Mouse (Mus musculus): ENCODE measurements around the gene 3110082I17Rik.

The 3110082I17Rik gene

DNA sequence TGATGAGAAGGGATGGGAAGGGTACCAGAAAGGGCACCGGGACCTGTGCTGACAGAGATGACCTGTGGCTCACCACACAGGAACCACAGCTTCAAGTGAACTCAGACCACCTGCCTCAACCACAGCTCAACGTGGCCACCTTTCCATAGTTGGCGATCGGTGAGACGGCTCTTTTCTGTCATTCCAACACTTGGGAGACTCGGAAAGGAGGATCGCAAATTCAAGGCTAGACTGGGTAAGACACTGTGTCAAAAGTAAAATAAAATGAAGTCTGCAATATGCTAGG is 82.1 kb downstream of the 3110082I17Rik start:
- no peak for DNase-seq (ENCODE audit: low spot score)

GRCm38 (mm10) chr5:139377468-139378270 is 82.7 kb downstream of the 3110082I17Rik start, which contains the start of gene Gpr146:
Gpr146 (plus strand) TSS chr5:139377697.
- peak; percentile 85 for DNase-seq (ENCODE audit: low spot score)

- no peak for DNase-seq (ENCODE audit: low spot score)
Observed at GRCm38 (mm10) chr5:139374841-139375240, 85.5 kb downstream of the 3110082I17Rik start.

- DNase-seq (ENCODE audit: low spot score): no peak
Observed at GRCm38 (mm10) chr5:139373889-139374444, 86.4 kb downstream of the 3110082I17Rik start.

DNA sequence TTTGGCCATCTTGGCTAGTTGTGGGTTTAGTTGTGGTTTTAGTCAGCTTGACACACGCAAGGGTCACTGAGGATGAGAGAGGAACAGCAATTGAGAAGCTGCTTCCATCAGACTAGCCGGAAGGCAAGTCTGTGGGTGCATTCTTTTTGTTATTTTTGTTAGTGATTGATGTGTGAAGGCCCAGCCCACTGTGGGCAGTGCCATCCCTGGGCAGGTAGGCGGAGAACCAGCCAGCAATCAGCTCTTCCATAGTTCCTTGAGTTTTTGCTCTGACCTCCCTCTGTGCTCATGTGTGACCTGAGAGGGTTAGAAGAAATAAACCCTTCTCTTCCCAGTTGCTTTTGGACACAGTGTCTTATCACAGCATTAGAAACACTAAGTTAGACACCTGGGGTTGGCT is 87.2 kb downstream of the 3110082I17Rik start:
- no peak for DNase-seq (ENCODE audit: low spot score)

DNA sequence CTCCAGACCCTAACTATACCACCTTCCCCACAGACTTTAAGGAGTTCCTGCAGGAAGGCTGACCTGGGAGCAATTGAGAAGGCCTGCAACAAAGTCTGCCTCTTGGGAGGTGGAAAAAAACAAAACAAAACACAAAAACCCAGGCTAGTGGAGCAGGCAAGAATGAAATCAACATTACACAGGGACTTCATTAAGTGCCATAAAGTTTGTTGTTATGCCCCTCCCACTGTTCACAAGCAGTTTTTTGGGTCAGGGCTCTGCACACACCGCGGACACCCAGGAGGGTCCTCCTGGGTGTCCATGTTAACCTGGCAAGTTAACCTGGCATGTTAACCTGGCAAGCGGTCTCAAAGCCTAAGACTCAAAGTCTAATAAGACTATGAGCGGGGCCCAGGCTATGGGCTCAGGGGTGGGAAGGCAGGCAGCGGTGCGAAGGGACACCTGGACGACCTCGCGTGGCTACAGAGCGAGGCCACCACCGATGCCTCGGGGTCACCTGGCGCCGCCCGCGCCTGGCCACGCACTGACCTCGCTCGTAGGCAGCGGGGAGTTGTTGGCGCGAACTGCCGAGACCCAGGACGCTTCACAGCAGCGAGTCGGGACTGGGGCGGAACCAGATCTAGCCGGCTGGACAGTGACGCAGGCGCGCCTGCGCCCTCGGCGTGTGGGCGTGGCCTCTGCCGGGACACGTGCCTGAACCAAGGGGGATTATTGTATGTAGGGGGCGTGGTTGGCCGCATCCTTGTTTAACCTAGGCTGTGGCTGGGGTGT is 88.5 kb downstream of the 3110082I17Rik start:
- peak; percentile 94 for DNase-seq (ENCODE audit: low spot score)

- DNase-seq (ENCODE audit: low spot score): no peak
Observed at GRCm38 (mm10) chr5:139371118-139371517, 89.2 kb downstream of the 3110082I17Rik start.

DNA sequence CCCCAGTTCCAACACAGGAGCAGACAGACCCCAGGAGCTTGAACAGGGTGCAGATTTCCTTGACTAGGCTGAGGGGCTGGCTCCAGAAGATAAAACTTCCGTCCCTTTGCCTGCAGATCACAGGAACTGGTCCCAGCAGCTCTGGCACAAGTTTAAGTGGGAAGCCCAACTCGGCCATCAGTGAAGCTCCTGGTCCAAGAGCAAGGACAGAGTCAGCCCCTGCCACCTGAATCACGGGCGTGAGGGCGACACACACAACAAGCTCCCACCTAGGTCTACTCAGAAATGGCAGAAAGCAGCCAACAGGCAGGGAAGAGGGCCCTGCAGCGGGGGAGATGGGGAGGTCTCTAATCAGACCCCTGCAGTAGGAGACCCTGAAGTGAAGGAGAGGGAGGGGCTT is 90.0 kb downstream of the 3110082I17Rik start:
- DNase-seq (ENCODE audit: low spot score): no peak

GRCm38 (mm10) chr5:139368638-139369320 is 91.5 kb downstream of the 3110082I17Rik start:
- DNase-seq (ENCODE audit: low spot score): no peak

DNA sequence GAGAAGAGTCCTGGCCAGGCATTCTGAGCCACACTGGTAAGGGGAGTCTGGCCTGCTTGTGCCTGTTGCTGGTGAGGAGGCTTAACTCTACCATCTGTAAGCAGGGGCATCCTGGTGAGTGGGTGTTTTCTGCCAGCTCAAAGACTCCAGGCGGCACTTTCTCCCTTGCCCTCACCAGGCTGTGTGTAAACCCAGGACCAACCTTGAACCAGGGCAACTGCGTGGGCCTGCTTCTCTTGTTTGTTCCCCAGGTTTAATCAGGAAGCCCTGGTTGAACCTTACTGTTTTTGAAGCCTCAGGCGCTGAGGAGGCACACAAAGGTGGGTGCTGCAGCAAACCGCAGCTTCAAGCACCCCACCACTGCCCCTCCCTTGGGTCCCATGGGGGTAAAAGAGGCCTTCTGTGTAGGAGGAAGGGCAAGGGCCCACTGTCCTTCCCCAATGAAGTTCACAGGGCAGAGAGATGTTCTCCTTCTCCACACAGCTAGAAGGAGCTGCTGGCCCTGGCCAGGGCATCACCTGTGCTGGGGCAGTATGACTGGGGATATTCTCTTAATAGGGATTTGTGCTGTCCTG is 92.4 kb downstream of the 3110082I17Rik start:
- peak; percentile 49 for DNase-seq (ENCODE audit: low spot score)

- no peak for DNase-seq (ENCODE audit: low spot score)
Observed at GRCm38 (mm10) chr5:139366484-139366883, 93.8 kb downstream of the 3110082I17Rik start.

GRCm38 (mm10) chr5:139365827-139366226 is 94.5 kb downstream of the 3110082I17Rik start:
- peak; percentile 56 for DNase-seq (ENCODE audit: low spot score)

- peak; percentile 61 for DNase-seq (ENCODE audit: low spot score)
Observed at GRCm38 (mm10) chr5:139364911-139365571, 95.3 kb downstream of the 3110082I17Rik start.

GRCm38 (mm10) chr5:139364260-139364910 is 95.9 kb downstream of the 3110082I17Rik start:
- DNase-seq (ENCODE audit: low spot score): peak; percentile 92

DNA sequence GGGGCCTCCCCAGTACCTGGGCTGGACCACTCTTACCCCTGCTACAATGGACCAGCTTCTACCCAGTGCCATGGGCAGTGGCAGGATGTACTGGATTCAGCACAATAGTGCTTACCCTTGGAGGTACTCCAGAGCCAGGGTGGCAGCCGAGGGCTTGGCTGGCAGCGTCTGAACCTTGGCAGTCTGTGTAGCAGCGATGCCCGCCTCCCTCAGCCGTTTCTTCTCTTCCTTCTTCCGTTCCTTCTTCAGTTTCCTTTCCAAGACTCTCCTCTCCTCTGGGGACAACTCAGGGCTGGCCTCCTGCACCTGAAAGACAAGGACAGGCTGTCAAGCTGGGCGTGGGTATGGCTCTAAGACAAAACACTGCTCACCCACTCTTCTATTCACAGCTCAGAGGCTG is 96.5 kb downstream of the 3110082I17Rik start:
- no peak for DNase-seq (ENCODE audit: low spot score)

- no peak for DNase-seq (ENCODE audit: low spot score)
Observed at GRCm38 (mm10) chr5:139359244-139359643, 101.1 kb downstream of the 3110082I17Rik start.

DNA sequence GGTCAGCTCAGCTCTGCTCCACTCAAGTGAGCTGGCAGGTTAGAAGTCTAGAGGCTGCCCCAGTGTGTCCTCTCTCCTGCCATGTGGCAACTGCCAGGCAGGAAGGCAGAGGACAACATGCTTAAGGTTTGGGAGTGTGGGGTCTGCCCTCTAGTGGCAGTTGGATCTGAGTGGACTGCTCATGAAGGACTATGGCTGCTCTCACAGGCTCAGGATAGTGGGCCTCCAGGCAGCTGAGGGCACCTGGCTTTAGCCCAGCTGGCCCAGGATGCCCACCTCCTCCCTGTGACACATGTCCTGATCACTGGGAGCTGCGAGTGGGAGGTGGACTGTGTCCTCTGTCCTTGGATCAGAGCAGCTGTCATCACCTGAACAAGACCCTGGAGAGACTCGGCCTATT is 101.7 kb downstream of the 3110082I17Rik start:
- DNase-seq (ENCODE audit: low spot score): no peak

- peak; percentile 84 for DNase-seq (ENCODE audit: low spot score)
Observed at GRCm38 (mm10) chr5:139355235-139355772, 105.0 kb downstream of the 3110082I17Rik start.

- DNase-seq (ENCODE audit: low spot score): no peak
Observed at GRCm38 (mm10) chr5:139353946-139354345, 106.4 kb downstream of the 3110082I17Rik start.

DNA sequence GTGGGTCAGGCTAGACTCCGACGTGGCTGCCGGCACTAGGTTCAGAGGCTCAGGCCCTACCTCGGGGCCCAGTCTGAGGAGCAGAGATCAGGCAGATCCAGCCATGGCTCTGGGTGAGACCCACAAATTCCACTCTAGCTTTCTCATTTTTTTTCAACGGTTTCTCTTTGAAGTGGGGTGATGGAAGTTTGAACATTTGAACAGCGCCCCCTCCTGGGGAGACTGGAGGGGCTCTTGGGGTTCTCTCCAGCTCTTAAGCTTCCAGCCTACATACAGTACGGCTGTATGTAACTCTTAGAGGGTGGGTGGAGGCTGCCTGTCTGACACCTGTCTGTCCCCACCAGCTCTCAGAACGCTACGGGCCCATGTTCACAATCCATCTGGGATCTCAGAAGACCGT is 106.8 kb downstream of the 3110082I17Rik start:
- DNase-seq (ENCODE audit: low spot score): no peak

DNA sequence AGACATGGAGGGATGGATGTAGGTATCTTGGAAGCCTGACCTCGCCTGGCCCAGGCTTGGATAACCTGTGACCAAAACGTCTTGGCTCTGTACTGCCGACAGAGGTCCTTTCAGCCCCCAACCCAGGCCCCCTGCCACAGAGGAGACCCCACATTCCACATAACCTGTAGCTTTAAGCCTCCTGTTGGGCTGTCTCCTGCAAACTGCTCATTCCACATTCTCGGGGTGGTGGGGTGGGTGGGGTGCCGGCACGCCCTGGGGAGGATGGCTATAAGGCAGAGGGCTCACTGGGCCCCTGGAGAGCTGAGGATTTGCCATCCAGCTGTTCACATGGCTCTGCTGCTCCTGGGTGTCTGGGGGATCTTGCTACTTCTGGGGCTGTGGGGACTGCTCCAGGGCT is 108.0 kb downstream of the 3110082I17Rik start, which contains the start of gene Cyp2w1:
Cyp2w1 (plus strand) TSS at position 301 of the 400 bp plus-strand sequence.
- no peak for DNase-seq (ENCODE audit: low spot score)
